Mouse (Mus musculus) spleen, adult 12 weeks (tissue): Measurements from ENCODE around the gene Sbf1.

Source experiments
- DNase-seq: peaks from one replicate; pipeline ENCODE4 v3.0.0; 2022; ENCODE audit warnings: low spot score

Sbf1 gene

GRCm38 (mm10) chr15:89282546-89282945, 32.6 kb downstream of the Sbf1 start:
- no peak for DNase-seq

GRCm38 (mm10) chr15:89277366-89277765, 37.7 kb downstream of the Sbf1 start:
- DNase-seq, result no peak

GRCm38 (mm10) chr15:89275497-89275896, 39.6 kb downstream of the Sbf1 start:
- no peak for DNase-seq

- DNase-seq, result no peak
Measured at GRCm38 (mm10) chr15:89264485-89264884, 50.6 kb downstream of the Sbf1 start.

- no peak for DNase-seq
Measured at GRCm38 (mm10) chr15:89258997-89259396, 56.1 kb downstream of the Sbf1 start.

GRCm38 (mm10) chr15:89255330-89255729, 59.8 kb downstream of the Sbf1 start:
- DNase-seq, result no peak

GRCm38 (mm10) chr15:89249063-89249462, 66.0 kb downstream of the Sbf1 start:
- no peak for DNase-seq

GRCm38 (mm10) chr15:89241025-89241424, 74.1 kb downstream of the Sbf1 start:
- no peak for DNase-seq

- DNase-seq, result no peak
Measured at GRCm38 (mm10) chr15:89239751-89240392, 75.2 kb downstream of the Sbf1 start.
